Mouse (Mus musculus): ENCODE results near the gene Tnk1.

- TF ChIP-seq EP300 (IDR thresholded peaks at IDR 0.05) (no peak), CTCF (IDR thresholded peaks at IDR 0.05) (no peak)
These were observed 25.7 kb upstream of the Tnk1 start for GRCm38 (mm10) chr11:69884240-69884639.

All from lung, postnatal 0 days (tissue).